Mouse (Mus musculus) embryonic facial prominence, embryonic 15.5 days (tissue): ENCODE measurements around the gene Tmem160. TPM values are rescaled to one million over a fixed set of nuclear protein-coding genes. Genes with fewer than 3 reads are reported as not detected.

Experiments
- ATAC-seq: fragments of 200-750 bp; cut with Nextera tagmentation; 2 replicates; pipeline ENCODE4 v1.8.0; 2017; ENCODE audit warnings: low read depth, moderate TSS enrichment; ENCODE audit not compliant: insufficient number of reproducible peaks, low FRiP score, low TSS enrichment
- H3K27ac ChIP-seq: fragments of 300-500 bp; sonication (generic); replicated peaks from 2 replicates; pipeline ENCODE4 v1.5.1; 2015; ENCODE audit warnings: mild to moderate bottlenecking, inconsistent platforms
- H3K27me3 ChIP-seq: fragments of 300-500 bp; sonication (generic); 2 replicates; pipeline ENCODE4 v1.6.1; 2015; ENCODE audit warnings: inconsistent platforms
- H3K36me3 ChIP-seq: fragments of 300-500 bp; sonication (generic); 2 replicates; pipeline ENCODE4 v1.6.1; 2015; ENCODE audit warnings: mild to moderate bottlenecking, inconsistent platforms
- H3K4me1 ChIP-seq: fragments of 300-500 bp; sonication (generic); 2 replicates; pipeline ENCODE4 v1.6.1; 2015; ENCODE audit warnings: inconsistent platforms
- H3K4me2 ChIP-seq: fragments of 300-500 bp; sonication (generic); replicated peaks from 2 replicates; pipeline ENCODE4 v1.6.1; 2015; ENCODE audit warnings: mild to moderate bottlenecking, inconsistent platforms
- H3K4me3 ChIP-seq: fragments of 300-500 bp; sonication (generic); replicated peaks from 2 replicates; pipeline ENCODE4 v1.5.1; 2015; ENCODE audit warnings: mild to moderate bottlenecking, inconsistent platforms
- H3K9ac ChIP-seq: fragments of 300-500 bp; sonication (generic); 2 replicates; pipeline ENCODE4 v1.6.1; 2015; ENCODE audit warnings: inconsistent platforms
- H3K9me3 ChIP-seq: fragments of 300-500 bp; sonication (generic); replicated peaks from 2 replicates; pipeline ENCODE4 v1.6.1; 2016; ENCODE audit warnings: inconsistent platforms
- WGBS: fragments of 180-500 bp; shearing (Covaris S2); methylation state at CpG from one replicate; pipeline ENCODE4 v1.1.7; 2015; 5-methylcytosine and 5-hydroxymethylcytosine counted together
- polyA plus RNA-seq: library from polyadenylated mRNA; unstranded; fragments of >200 nt; fragmentation: Nextera tagmentation; extraction: Ambion mirVana; gene quantifications from 2 replicates; pipeline ENCODE4 v1.2.1, GENCODE M21; 2015

Gene Tmem160
- polyA plus RNA-seq, 1 experiment from 2014 or later: 49.6 TPM

- H3K36me3 ChIP-seq: peaks cover 34% of the 10 kb centered on the region
- H3K9me3 ChIP-seq: no peaks in the 10 kb centered on the region
- no peaks in the 10 kb centered on the region for H3K27me3 ChIP-seq
- no peak overlapping the region for H3K4me2 ChIP-seq
- no peak overlapping the region for H3K4me3 ChIP-seq
- no peak overlapping the region for H3K27ac ChIP-seq
- 32% methylated on average over 2 of the region's 2 CpGs for WGBS
- ATAC-seq: no peak
- no peaks in the 10 kb centered on the region for H3K4me1 ChIP-seq
- H3K9ac ChIP-seq: no peak overlapping the region
Measured at GRCm38 (mm10) chr7:16493361-16493760, 40.8 kb downstream of the Tmem160 start.

DNA sequence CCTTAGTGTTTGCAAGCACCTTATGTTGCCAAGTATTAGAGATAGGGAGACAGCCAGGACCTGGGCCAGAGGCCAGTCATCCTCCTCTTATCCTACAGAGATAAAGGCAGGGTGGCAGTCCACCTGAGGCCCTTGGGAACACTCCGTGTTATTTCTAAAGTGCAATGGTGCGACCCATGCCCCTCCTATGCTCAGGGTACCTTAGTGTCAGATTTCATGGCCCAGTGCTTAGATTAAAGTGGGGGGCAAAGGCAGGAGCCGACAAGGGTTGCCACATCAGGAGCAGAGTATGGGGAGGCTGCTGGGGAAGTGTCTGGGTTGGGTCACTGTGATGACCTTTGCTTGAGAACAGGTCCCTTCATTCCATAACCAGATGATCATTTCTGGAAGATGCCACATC is 43.7 kb downstream of the Tmem160 start:
- H3K4me1 ChIP-seq: no peaks in the 10 kb centered on the region
- peaks cover 43% of the 10 kb centered on the region for H3K36me3 ChIP-seq
- H3K27ac ChIP-seq: no peak overlapping the region
- H3K27me3 ChIP-seq: no peaks in the 10 kb centered on the region
- no peaks in the 10 kb centered on the region for H3K9me3 ChIP-seq
- ATAC-seq: no peak
- H3K4me2 ChIP-seq: no peak overlapping the region
- no peak overlapping the region for H3K9ac ChIP-seq
- WGBS: 79% methylated on average over 3 of the region's 3 CpGs
- H3K4me3 ChIP-seq: no peak overlapping the region

- ATAC-seq: no peak
- Histone ChIP-seq H3K27me3 (no peaks in the 10 kb centered on the region), H3K4me3 (no peak overlapping the region), H3K9me3 (no peaks in the 10 kb centered on the region), H3K4me2 (no peak overlapping the region), H3K27ac (no peak overlapping the region), H3K9ac (no peak overlapping the region), H3K36me3 (peaks cover 74% of the 10 kb centered on the region), H3K4me1 (no peaks in the 10 kb centered on the region)
- 85% methylated on average over 6 of the region's 6 CpGs for WGBS
Measured at GRCm38 (mm10) chr7:16499671-16500104, 47.1 kb downstream of the Tmem160 start.

DNA sequence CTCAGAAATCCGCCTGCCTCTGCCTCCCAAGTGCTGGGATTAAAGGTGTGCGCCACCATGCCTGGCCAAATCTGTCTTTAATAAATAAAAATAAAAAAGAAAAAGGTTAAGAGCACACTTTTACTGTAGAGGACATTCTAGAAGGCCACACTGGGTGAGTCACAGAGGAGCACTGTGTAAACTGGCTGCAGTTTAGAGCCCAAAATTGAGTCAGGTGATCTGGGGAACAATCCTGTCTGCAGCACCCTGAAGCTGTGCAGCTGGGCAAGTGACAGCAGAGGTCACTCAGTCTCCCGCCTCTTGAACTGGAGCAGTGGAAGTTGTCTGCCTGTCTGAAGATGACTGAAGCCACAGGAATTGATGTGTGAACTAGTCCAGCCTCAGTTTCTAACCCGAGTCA is 49.0 kb downstream of the Tmem160 start:
- Histone ChIP-seq H3K36me3 (peaks cover 76% of the 10 kb centered on the region), H3K27ac (no peak overlapping the region), H3K9me3 (no peaks in the 10 kb centered on the region), H3K9ac (no peak overlapping the region), H3K4me3 (no peak overlapping the region), H3K4me2 (no peak overlapping the region), H3K4me1 (no peaks in the 10 kb centered on the region), H3K27me3 (no peaks in the 10 kb centered on the region)
- no peak for ATAC-seq
- WGBS: 94% methylated on average over 4 of the region's 4 CpGs

- 71% methylated on average over 2 of the region's 2 CpGs for WGBS
- H3K36me3 ChIP-seq: peaks cover 60% of the 10 kb centered on the region
Measured at GRCm38 (mm10) chr7:16504573-16505225, 52.1 kb downstream of the Tmem160 start.

More at GRCm38 (mm10) chr7:16504573-16505225, 52.1 kb downstream of the Tmem160 start:
- no peak overlapping the region for H3K27ac ChIP-seq
- H3K4me3 ChIP-seq: no peak overlapping the region
- no peak for ATAC-seq
- H3K4me2 ChIP-seq: no peak overlapping the region
- no peaks in the 10 kb centered on the region for H3K27me3 ChIP-seq
- no peaks in the 10 kb centered on the region for H3K9me3 ChIP-seq
- H3K9ac ChIP-seq: no peak overlapping the region
- H3K4me1 ChIP-seq: no peaks in the 10 kb centered on the region

Other genes with a start within 250 kb of the Tmem160 start
- gene Dhx34, start 230.7 kb upstream of the Tmem160 start, polyA plus RNA-seq: 14.5 and 15.5 TPM in 2 replicates
- gene C5ar2, start 208.6 kb upstream of the Tmem160 start, polyA plus RNA-seq: 0.04 and 0.35 TPM in 2 replicates
- gene C5ar1, start 193.2 kb upstream of the Tmem160 start, polyA plus RNA-seq: 4.4 and 4.5 TPM in 2 replicates
- gene Inafm1, start 179.2 kb upstream of the Tmem160 start, polyA plus RNA-seq: 29.6 and 32.8 TPM in 2 replicates
- 27.0 and 31.1 TPM in 2 replicates for gene Ccdc9, start 166.0 kb upstream of the Tmem160 start, polyA plus RNA-seq
- gene Bbc3, start 144.4 kb upstream of the Tmem160 start, polyA plus RNA-seq: 5.1 and 7.5 TPM in 2 replicates
- 291 and 292 TPM in 2 replicates for gene Sae1, start 65.0 kb upstream of the Tmem160 start, polyA plus RNA-seq
- gene Zc3h4, start 51.9 kb upstream of the Tmem160 start, polyA plus RNA-seq: 16.9 and 17.0 TPM in 2 replicates
- gene Npas1, start 24.9 kb downstream of the Tmem160 start, polyA plus RNA-seq: 0.33 and 0.47 TPM in 2 replicates
- 16.8 and 17.2 TPM in 2 replicates for gene Arhgap35, start 162.2 kb downstream of the Tmem160 start, polyA plus RNA-seq
- not detected in 2 replicates for gene Ceacam15, start 222.9 kb downstream of the Tmem160 start, polyA plus RNA-seq